Mouse (Mus musculus) cerebellum, postnatal 10 days (tissue): ENCODE results near the gene Ucn.

Source experiments
- DNase-seq, 2 experiments: peaks; one replicate each; pipeline ENCODE4 v3.0.0; 2021; ENCODE audit warnings: mixed read lengths in 2 of 2

Gene Ucn

GRCm38 (mm10) chr5:31138241-31138967 lies at the start of gene Ucn:
TSS of gene Ucn (minus strand) at chr5:31138829.
- peak; percentile 27 to 38 for DNase-seq

DNA sequence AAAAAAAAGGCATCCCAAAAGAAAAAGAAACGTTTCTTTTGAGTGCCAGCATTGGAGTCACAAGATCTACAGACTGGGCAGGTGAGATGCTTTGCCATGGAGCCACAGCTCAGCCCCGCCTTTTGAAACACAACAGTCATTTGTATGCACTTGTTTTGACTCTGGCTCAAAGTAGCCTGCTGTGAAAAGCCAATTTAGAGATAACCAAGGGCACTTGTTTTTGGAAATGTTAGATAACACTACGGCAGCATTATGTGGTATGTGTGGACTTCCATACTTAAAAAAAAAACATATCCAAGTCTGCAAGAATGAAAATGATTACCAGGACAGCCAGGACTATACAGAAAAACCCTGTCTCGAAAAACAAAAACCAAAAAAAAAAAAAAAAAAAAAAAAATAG lies 45.0 kb upstream of the Ucn start:
- DNase-seq = no peak

GRCm38 (mm10) chr5:31181183-31181770 lies 42.6 kb upstream of the Ucn start:
- DNase-seq = no peak

- peak; percentile 98 to 99 for DNase-seq
Measured at GRCm38 (mm10) chr5:31179766-31180630, 41.4 kb upstream of the Ucn start, which contains the start of the genes Gm29609 and Gtf3c2. TSS of gene Gm29609 (minus strand) at chr5:31179911. TSS of gene Gtf3c2 (minus strand) at chr5:31180144.

GRCm38 (mm10) chr5:31179301-31179765 lies 40.7 kb upstream of the Ucn start:
- DNase-seq = peak in 1 of 2 experiments; percentile 49

GRCm38 (mm10) chr5:31168630-31169029 lies 30.0 kb upstream of the Ucn start:
- DNase-seq = no peak

- DNase-seq = no peak
Measured at GRCm38 (mm10) chr5:31164878-31165277, 26.2 kb upstream of the Ucn start.

DNA sequence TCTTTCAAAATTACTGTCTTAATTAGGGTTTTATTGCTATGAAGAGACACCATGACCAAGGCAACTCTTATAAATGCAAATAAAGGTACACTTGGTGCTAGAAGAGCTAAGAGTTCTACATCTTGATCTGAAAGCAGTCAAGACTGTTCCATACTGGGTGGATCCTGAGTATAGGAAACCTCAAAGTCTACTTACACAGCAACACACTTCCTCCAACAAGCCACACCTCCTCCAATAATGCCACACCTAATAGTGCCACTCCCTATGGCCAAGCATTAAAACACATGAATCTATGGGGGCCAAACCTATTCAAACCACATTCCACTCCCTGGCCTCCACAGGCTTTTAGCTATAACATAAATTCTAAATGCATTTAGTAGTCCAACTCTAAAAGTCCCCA lies 23.8 kb upstream of the Ucn start:
- no peak for DNase-seq

GRCm38 (mm10) chr5:31154152-31154553 lies 15.5 kb upstream of the Ucn start, which contains the start of gene Mpv17:
TSS of gene Mpv17 (minus strand) at chr5:31154251.
- DNase-seq = peak; percentile 89 to 90

DNA sequence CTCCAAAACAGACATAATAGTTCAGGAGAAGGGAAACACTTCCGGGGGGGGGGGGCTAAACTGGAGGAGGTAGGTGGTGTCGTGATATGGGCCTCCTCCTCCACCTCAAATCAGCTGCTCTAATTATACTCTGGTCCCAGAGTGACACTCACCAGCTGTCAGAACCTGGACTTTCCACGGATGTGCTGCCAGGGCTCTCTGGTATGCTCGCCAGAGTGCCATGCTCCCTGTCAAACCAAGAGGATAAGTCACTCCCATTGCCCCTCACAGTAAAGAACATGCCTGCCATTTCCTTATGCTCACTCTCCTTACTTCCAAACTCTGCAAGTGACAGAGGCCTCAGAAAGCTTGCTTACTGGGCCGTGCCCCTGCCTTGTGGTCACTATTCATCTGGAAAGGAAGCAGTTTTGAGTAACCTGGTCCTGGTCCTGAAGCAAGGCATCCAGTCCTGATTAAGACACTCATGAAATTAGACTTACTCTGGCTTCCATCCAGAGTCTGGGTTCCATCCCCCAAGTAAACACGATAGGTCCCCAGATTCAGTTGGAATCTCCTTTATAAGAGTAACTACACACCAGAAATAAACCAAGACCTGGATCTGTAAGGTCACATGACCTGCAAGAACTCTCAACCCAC lies 15.0 kb upstream of the Ucn start:
- DNase-seq = peak; percentile 28 to 45

DNA sequence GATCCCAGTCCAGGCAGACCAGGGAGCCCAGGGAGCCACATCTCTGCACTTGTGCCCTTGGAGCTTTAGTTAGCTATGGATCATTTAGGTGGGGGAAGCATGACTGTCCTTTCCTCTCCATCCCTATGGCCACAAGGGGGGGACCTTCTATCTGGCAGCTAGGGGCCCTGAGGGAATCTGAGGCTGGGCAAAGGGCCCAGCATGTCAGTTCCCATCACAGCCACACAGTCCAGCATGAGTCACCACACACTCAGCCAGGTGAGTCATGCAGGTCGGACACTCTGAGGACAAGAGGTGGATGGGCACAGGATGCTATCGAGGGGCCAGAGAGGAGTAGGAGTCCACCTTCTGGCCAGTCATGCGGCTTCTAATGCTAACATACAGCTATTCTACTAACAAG lies 13.1 kb upstream of the Ucn start:
- DNase-seq = peak; percentile 47 to 54

- DNase-seq = peak; percentile 32 to 38
Measured at GRCm38 (mm10) chr5:31149781-31150180, 11.2 kb upstream of the Ucn start.

- DNase-seq = no peak
Measured at GRCm38 (mm10) chr5:31138968-31139425, 368 bp upstream of the Ucn start.

GRCm38 (mm10) chr5:31137658-31138057 lies 971 bp downstream of the Ucn start:
- DNase-seq = no peak

- no peak for DNase-seq
Measured at GRCm38 (mm10) chr5:31136730-31137424, 1.8 kb downstream of the Ucn start.

GRCm38 (mm10) chr5:31126050-31126449 lies 12.6 kb downstream of the Ucn start:
- no peak for DNase-seq

DNA sequence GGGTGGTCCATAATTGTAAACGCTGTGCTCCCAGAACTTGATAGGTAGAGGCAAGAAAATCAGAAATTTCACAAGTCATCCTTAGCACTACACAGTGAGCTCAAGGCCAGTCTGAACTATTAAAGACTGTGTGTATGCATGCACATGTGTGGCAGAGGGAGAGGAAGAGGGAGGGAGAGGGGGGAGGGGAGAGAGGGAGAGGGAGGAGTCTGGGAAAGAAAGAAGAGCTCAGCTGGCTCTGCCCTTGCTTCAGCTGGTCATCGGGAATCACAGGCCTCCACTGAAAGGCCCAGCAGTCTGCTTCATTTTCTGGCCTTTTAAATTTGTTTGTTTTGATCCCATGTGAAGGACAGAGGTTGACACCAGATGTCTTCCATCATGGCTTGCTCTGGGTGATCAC lies 15.1 kb downstream of the Ucn start:
- no peak for DNase-seq

DNA sequence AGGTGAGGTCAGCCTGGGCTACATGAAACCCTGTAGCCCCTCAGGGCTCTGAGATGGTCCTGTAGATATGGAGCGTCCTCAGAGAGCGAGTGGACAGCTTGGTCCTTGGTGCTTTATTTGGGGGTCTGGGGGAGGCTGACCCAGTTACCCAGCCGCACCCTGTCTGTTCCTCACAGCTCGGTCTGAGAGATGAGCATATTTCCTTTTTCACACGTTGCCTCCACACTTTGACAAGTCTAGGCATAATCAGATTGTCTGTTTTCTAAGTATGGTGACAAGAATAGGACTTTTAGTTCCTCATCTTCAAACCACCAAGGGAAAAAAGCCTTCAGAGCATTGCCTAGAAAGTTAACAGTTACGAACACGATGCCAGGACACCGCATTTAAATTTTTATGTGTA lies 17.5 kb downstream of the Ucn start:
- DNase-seq = no peak

GRCm38 (mm10) chr5:31116912-31117311 lies 21.7 kb downstream of the Ucn start:
- no peak for DNase-seq

DNA sequence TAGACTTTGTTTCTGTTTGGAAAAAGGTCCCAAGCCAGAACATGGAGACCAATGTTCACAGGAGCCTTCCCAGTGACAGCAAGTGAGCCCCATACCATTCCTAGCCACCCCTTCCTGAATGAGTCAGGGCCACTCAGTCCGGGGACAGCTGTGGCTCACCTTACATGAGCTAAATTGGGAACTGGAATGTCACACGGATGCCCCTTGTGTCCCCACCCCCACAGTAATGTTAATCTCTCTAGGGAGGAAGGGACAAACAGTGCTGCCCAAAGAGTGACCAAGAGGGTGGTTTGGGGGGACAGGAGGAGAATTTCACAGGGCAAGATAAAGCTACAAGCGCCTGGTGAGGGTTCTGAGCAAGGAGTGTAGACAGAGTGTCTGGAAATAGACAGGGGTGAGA lies 22.3 kb downstream of the Ucn start, which contains the start of gene Trim54:
TSS of gene Trim54 (plus strand) at position 359 of the 400 bp plus-strand sequence.
- DNase-seq = no peak

GRCm38 (mm10) chr5:31110781-31111180 lies 27.8 kb downstream of the Ucn start:
- no peak for DNase-seq

DNA sequence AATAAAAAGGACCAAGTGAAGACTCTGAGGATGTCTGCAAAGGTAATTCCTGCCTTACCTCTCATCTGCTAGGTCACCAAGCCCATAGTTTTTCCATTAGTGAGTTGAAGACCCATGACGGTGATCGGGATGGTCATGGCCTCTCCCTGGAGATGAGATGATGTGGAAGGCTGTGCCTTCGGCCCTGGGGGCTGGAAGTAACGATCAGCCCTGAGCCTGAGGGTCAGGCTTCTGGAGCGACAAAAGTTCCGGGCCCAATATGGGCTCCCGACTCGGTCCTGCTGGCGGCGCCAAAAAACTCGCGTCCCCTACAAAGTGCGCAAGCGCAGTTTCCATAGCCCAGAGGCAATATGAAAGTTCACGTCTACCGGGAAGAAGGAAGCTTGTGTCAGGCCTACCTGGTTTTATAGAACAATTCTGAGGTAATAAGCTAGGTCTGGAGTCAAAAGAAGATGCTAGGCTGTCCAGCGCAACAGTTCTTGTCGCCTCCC lies 30.6 kb downstream of the Ucn start, which contains the start of gene Slc30a3:
TSS of gene Slc30a3 (minus strand) at position 238 of the 491 bp plus-strand sequence.
- DNase-seq = no peak
